Mouse (Mus musculus) hindlimb bud, embryonic 11.5 days (tissue): ENCODE results near the gene Tmem43.

ENCODE experiments used
- DNase-seq: peaks from one replicate; pipeline ENCODE4 v3.0.0-alpha.2; 2012; ENCODE audit warnings: low read depth, low spot score; ENCODE audit errors: extremely low spot score

Tmem43 gene

GRCm38 (mm10) chr6:91488496-91489212 is 15.2 kb downstream of the Tmem43 start:
- no peak for DNase-seq

- DNase-seq: no peak
Observed at GRCm38 (mm10) chr6:91489872-91490271, 16.4 kb downstream of the Tmem43 start.

GRCm38 (mm10) chr6:91491004-91491403 is 17.5 kb downstream of the Tmem43 start:
- no peak for DNase-seq

GRCm38 (mm10) chr6:91493053-91493452 is 19.6 kb downstream of the Tmem43 start:
- no peak for DNase-seq

GRCm38 (mm10) chr6:91494526-91494925 is 21.0 kb downstream of the Tmem43 start:
- no peak for DNase-seq

GRCm38 (mm10) chr6:91503302-91503701 is 29.8 kb downstream of the Tmem43 start:
- no peak for DNase-seq

- DNase-seq: no peak
Observed at GRCm38 (mm10) chr6:91506036-91506435, 32.5 kb downstream of the Tmem43 start.

- DNase-seq: no peak
Observed at GRCm38 (mm10) chr6:91508041-91508440, 34.5 kb downstream of the Tmem43 start.

- DNase-seq: no peak
Observed at GRCm38 (mm10) chr6:91509326-91509725, 35.8 kb downstream of the Tmem43 start.

GRCm38 (mm10) chr6:91510211-91510610 is 36.7 kb downstream of the Tmem43 start:
- no peak for DNase-seq

- no peak for DNase-seq
Observed at GRCm38 (mm10) chr6:91514135-91514534, 40.6 kb downstream of the Tmem43 start.

- DNase-seq: no peak
Observed at GRCm38 (mm10) chr6:91514737-91515362, 41.3 kb downstream of the Tmem43 start.

GRCm38 (mm10) chr6:91515545-91516449 is 42.3 kb downstream of the Tmem43 start, which contains the start of the genes Xpc and Lsm3:
Xpc (minus strand) TSS chr6:91515888.
Lsm3 (plus strand) TSS chr6:91515928.
- peak; percentile 84 for DNase-seq

GRCm38 (mm10) chr6:91518454-91519020 is 45.0 kb downstream of the Tmem43 start:
- DNase-seq: no peak

GRCm38 (mm10) chr6:91522816-91523215 is 49.3 kb downstream of the Tmem43 start:
- DNase-seq: no peak

GRCm38 (mm10) chr6:91525544-91525943 is 52.0 kb downstream of the Tmem43 start:
- DNase-seq: no peak

GRCm38 (mm10) chr6:91527227-91527860 is 53.8 kb downstream of the Tmem43 start:
- no peak for DNase-seq

GRCm38 (mm10) chr6:91528265-91528664 is 54.8 kb downstream of the Tmem43 start:
- DNase-seq: no peak

GRCm38 (mm10) chr6:91530673-91531072 is 57.2 kb downstream of the Tmem43 start:
- no peak for DNase-seq

GRCm38 (mm10) chr6:91531276-91531675 is 57.8 kb downstream of the Tmem43 start:
- no peak for DNase-seq

GRCm38 (mm10) chr6:91532661-91533060 is 59.2 kb downstream of the Tmem43 start:
- no peak for DNase-seq
